Mouse (Mus musculus): ENCODE data around the gene Ptprk. TPM values are rescaled to one million over a fixed set of nuclear protein-coding genes. Genes with fewer than 3 reads are reported as not detected.

Gene Ptprk
- polyA plus RNA-seq, 1 experiment from 2014 or later = 24.7 TPM

DNA sequence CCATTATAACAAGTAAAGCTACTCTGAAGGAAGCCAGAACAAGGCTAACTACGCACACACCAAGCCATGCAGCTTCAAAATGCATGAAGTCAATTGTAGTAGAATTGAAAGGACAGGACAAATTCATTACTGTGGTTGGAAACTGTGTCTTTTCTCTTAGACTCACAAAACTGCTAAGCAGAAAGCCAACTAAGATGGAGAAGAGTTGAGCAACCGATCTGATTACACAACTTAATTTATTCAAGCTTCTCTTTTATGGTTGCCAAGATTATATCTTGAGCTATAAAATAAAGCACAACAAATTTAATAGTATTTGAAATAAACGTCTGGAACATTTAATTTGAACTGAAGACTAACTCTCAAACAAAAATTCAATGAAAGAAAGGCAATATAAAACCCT is 534.5 kb downstream of the Ptprk start:
- H3K9me3 ChIP-seq = no peaks in the 10 kb centered on the region
- 81% methylated on average over 3 of the region's 3 CpGs for WGBS
- H3K9ac ChIP-seq = no peak overlapping the region
- H3K27ac ChIP-seq = no peak overlapping the region
- ATAC-seq (ENCODE audit: low FRiP score, low read depth) = no peak
- no peak overlapping the region for H3K4me3 ChIP-seq
- H3K36me3 ChIP-seq = no peaks in the 10 kb centered on the region
- H3K4me1 ChIP-seq = no peaks in the 10 kb centered on the region
- no peaks in the 10 kb centered on the region for H3K27me3 ChIP-seq (replicated peaks)
- H3K4me2 ChIP-seq (replicated peaks) = no peak overlapping the region

DNA sequence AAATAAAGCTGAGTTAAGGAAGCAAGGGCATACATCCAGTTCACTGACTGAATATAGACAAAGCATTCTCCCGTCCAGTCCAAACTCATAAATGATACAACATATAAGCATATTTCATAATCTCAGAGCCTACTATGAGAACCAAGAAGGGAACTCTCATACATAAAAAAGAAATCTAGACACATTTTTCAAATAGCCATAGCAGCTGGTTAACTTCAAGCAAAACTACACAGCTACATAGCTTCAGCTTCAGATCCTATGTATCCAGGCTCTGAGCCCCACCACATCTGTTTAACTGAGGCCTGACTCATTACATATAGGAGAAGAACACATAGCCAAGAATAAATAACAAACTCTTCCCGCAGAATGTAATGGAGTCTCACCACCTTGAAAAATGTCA is 539.8 kb downstream of the Ptprk start:
- no peak for ATAC-seq (ENCODE audit: low FRiP score, low read depth)
- no peak overlapping the region for H3K9ac ChIP-seq
- no peaks in the 10 kb centered on the region for H3K9me3 ChIP-seq
- no peak overlapping the region for H3K27ac ChIP-seq
- H3K4me1 ChIP-seq = no peaks in the 10 kb centered on the region
- 91% methylated on average over 2 of the region's 2 CpGs for WGBS
- no peak overlapping the region for H3K4me2 ChIP-seq (replicated peaks)
- H3K27me3 ChIP-seq (replicated peaks) = no peaks in the 10 kb centered on the region
- H3K4me3 ChIP-seq = no peak overlapping the region
- H3K36me3 ChIP-seq = no peaks in the 10 kb centered on the region

DNA sequence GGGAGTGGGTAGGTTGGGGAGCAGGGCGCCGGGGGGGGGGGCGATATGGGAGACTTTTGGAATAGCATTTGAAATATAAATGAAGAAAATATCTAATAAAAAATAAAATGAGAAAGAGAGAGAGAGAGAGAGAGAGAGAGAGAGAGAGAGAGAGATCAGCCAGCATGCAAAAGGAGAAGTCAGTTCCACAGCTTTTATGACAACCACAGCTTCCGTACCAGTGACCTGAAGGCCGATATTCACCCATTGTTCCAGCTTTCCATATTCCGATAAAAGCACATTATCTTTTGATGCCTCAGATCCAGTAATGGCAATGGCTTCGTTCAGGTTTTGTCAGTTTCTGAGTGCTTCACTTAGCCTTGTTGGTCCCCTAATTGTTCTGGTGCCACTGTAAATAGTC is 542.6 kb downstream of the Ptprk start:
- Histone ChIP-seq H3K4me1 (no peaks in the 10 kb centered on the region), H3K4me2 (replicated peaks) (no peak overlapping the region), H3K9me3 (no peaks in the 10 kb centered on the region), H3K36me3 (no peaks in the 10 kb centered on the region), H3K4me3 (no peak overlapping the region), H3K9ac (no peak overlapping the region), H3K27me3 (replicated peaks) (no peaks in the 10 kb centered on the region), H3K27ac (no peak overlapping the region)
- ATAC-seq (ENCODE audit: low FRiP score, low read depth) = no peak
- 93% methylated on average over 7 of the region's 7 CpGs for WGBS

DNA sequence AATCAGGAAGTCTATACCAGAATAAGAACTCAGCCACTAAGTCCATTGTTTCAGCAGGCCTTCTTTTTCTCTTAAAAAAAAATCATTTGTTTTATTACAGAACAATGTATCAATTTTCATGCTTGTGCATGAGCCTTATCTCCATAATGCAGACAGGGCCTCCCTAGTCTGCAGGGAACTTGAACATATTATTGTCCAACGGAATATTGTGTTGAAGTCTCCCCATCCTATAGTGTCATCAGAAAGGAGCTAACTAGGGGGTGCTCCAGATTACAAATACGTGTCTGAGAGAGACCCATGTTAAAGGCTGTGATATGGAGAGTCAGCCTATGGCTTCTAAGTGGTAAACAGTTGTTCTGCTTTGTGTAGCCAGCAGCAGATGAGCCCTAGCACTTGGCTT is 543.4 kb downstream of the Ptprk start:
- Histone ChIP-seq H3K4me1 (no peaks in the 10 kb centered on the region), H3K4me3 (no peak overlapping the region), H3K9me3 (no peaks in the 10 kb centered on the region), H3K9ac (no peak overlapping the region), H3K36me3 (no peaks in the 10 kb centered on the region), H3K27ac (no peak overlapping the region), H3K4me2 (replicated peaks) (no peak overlapping the region), H3K27me3 (replicated peaks) (no peaks in the 10 kb centered on the region)
- 82% methylated on average over 2 of the region's 2 CpGs for WGBS
- ATAC-seq (ENCODE audit: low FRiP score, low read depth) = no peak

DNA sequence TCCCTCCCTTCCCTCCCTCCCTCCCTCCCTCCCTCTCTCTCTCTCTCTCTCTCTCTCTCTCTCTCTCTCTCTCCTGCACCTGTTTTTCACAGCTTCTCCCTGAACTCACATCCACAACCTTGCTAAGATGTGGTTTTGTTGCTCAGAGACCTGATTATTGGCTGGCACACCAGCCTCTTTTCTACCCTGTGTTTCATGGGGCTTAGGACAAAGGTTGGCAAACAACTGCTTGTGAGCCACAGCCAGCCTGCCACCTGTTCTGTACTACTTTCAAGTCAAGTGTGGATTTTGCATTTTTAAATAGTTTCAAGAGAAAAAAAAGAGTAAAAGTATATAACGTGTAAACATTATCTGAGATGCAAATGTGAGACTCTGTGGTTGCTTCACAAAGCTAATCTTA is 544.8 kb downstream of the Ptprk start:
- H3K27ac ChIP-seq = no peak overlapping the region
- H3K4me2 ChIP-seq (replicated peaks) = no peak overlapping the region
- WGBS = 89% methylated on average over 1 of the region's 1 CpGs
- no peaks in the 10 kb centered on the region for H3K4me1 ChIP-seq
- no peaks in the 10 kb centered on the region for H3K27me3 ChIP-seq (replicated peaks)
- H3K9ac ChIP-seq = no peak overlapping the region
- H3K9me3 ChIP-seq = no peaks in the 10 kb centered on the region
- H3K4me3 ChIP-seq = no peak overlapping the region
- H3K36me3 ChIP-seq = no peaks in the 10 kb centered on the region
- no peak for ATAC-seq (ENCODE audit: low FRiP score, low read depth)

DNA sequence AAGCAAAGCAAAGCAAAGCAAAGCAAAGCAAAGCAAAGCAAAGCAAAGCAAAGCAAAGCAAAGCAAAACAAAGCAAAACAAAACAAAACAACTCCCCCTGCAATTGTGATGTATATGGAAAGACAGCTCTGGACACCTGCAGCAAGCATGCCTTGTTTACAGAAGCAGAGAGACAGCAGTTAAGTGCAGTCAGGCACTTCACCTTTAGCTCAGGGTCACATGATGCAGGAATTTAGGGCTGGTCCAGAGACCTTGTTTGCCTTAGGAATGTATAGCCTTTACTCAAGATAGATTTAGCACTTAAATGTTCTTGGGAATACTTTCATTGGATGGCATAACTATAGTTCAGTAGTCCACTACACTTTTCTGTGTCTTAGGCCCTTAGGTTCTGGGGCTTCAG is 561.5 kb downstream of the Ptprk start:
- H3K27me3 ChIP-seq (replicated peaks) = no peaks in the 10 kb centered on the region
- H3K36me3 ChIP-seq = no peaks in the 10 kb centered on the region
- H3K9me3 ChIP-seq = no peaks in the 10 kb centered on the region
- no peaks in the 10 kb centered on the region for H3K4me1 ChIP-seq
- H3K4me2 ChIP-seq (replicated peaks) = no peak overlapping the region
- no peak overlapping the region for H3K27ac ChIP-seq
- no peak for ATAC-seq (ENCODE audit: low FRiP score, low read depth)
- no peak overlapping the region for H3K4me3 ChIP-seq
- H3K9ac ChIP-seq = no peak overlapping the region

DNA sequence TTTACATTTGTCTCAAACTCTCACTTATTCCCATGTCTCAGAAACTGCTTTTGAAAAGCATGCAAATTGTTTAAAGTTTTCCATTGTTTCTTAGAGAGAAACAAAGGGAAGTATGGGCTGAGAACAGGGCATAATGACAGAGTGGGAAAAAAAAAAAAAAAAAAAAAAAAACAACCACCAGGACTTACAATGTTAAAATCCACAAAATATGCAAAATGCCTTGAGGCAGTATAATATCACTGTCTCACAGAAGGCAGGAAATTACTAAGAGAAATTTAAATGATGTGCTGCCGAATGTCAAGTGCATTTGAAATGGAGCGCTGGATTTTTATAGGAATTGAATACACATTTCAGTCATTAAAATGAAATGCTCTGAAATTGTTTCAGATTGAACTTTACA is 567.3 kb downstream of the Ptprk start:
- WGBS = 84% methylated on average over 2 of the region's 2 CpGs
- H3K27me3 ChIP-seq (replicated peaks) = no peaks in the 10 kb centered on the region
- no peaks in the 10 kb centered on the region for H3K4me1 ChIP-seq
- H3K27ac ChIP-seq = no peak overlapping the region
- no peaks in the 10 kb centered on the region for H3K9me3 ChIP-seq
- H3K9ac ChIP-seq = no peak overlapping the region
- no peak overlapping the region for H3K4me2 ChIP-seq (replicated peaks)
- ATAC-seq (ENCODE audit: low FRiP score, low read depth) = no peak
- no peak overlapping the region for H3K4me3 ChIP-seq
- no peaks in the 10 kb centered on the region for H3K36me3 ChIP-seq

Small RNAs within 50 kb of the gene (microRNA-seq; reads per million reads assigned to microRNA genes)
- gene Gm22370 = not detected

All from neural tube, embryonic 12.5 days (tissue).